Mouse (Mus musculus) liver (tissue): ENCODE data around the gene Rngtt.

Source experiments
- DNase-seq: peaks from one replicate; pipeline ENCODE4 v3.0.0-alpha.2; 2020; ENCODE audit warnings: mixed read lengths

The Rngtt gene

GRCm38 (mm10) chr4:33523774-33524173 is 213.7 kb downstream of the Rngtt start:
- DNase-seq = no peak

DNA sequence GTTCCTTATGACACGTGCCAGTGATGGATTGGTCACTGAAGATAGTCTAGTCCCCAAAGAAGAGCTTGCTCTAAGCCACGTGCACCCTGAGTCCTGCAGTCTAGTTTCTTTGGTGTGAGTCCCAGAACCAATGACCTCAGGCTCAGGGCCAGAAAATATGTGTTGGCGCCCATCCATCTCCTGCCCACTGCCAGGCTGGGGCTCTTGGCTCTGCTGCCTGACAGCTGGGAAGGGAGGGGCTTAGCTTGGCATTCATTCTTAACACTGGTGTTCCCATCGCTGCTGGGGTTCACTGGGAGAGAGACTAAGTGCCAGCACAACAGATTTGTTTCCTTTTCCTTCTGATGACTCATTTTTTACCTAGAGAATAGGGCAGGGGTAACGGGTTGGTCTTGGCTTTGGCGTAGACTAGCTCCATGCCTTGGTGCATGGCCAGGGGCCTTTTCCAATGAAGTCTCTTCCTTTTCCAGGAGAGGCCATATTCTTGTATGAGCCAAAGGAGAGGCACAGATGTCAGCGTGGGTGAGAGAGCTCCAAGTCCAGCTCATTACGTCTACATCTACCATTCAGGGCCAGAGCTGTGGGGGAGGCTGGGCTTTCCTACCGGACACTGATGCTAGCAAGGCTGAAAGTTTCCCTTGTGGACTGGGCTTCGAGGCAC is 214.5 kb downstream of the Rngtt start:
- no peak for DNase-seq

DNA sequence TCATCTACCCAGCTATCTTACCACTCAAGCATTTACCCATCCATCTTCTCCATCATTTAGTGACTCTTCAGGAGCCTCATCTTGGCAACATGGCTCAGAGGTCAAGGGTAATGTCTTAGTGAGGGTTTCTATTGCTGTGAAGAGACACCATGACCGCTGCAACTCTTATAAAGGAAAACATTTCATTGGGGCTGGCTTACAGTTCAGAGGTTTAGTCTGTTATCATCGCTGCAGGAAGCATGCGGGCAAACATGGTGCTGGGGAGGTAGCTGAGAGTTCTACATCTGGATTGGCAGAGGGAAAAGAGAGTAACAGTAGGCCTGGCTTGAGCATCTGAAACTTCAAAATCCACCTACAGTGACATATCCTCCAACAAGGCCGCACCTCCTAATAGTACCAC is 215.2 kb downstream of the Rngtt start:
- no peak for DNase-seq

DNA sequence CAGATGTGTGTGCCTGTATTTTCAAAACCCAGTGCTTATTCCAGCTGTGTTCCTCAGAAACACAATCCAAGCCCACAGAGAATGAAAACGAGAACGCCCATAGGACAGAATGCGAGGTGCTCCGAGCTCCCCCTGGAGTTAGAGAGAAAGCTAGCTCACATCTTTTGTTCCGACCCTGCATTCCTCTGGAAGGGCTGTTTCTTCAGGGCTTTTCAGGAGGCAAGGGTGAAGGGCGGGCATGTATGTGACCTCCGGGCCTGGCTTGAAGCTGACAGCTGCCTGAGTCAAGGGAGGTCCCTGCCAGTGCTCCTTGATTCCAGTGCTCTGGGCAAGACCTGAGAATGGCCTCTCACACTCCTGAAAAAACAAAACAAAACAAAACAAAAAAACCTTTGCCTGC is 216.0 kb downstream of the Rngtt start:
- DNase-seq = no peak

DNA sequence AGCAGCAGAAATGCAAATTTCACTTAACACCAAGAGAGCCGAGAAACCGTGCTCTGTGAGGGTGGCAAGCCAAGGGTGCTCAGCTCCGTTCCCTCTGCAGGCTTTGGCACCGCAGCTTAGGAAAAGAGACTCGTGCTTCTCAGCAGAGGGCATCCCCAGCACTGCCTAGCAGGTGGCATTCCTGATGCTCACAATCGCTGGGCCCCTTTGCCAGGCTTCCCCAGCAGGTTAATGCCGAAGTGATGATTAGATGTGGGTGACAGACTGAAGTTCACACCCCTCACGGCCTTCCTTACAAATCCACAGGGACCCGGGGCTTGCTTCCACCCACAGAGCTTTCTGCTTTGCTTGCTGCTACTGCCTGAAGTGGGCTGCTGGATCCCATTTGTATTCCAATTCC is 216.6 kb downstream of the Rngtt start:
- DNase-seq = no peak

- DNase-seq = no peak
These were observed 222.5 kb downstream of the Rngtt start for GRCm38 (mm10) chr4:33532596-33532995.

- DNase-seq = no peak
These were observed 234.9 kb downstream of the Rngtt start for GRCm38 (mm10) chr4:33544755-33545576.

- DNase-seq = no peak
These were observed 235.4 kb downstream of the Rngtt start for GRCm38 (mm10) chr4:33545577-33545879.

GRCm38 (mm10) chr4:33546278-33546677 is 236.2 kb downstream of the Rngtt start:
- no peak for DNase-seq

DNA sequence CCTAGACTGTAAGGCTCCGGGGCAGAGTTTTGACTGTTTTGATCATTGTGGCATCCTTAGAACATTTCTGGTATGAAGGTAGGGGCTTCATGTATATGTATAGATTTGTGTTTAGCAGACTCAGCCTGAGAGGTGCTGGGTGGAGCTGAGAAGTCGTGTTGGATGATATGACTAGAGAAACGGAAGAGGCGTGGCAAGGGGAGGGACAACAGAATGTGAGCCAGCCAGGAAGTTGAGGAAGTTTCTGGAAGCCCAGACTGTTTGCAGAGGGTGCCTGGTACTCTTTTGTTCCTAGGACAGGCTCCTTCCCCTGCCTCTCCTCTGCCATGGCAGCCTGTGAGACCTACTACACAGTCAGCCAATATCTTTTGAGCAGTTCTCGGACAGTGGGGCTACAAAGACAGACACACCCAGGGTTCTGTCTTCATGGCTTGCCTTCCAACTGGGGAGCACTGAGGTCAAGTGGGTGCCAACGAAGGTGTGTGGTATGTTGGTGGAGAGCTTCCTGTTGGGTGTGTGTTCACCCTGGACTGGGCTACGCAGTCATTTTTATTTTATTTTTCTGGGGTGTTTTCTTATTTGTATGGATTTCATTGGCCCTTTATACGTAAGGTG is 237.3 kb downstream of the Rngtt start:
- no peak for DNase-seq

GRCm38 (mm10) chr4:33549606-33550005 is 239.5 kb downstream of the Rngtt start:
- no peak for DNase-seq
